Mouse (Mus musculus): ENCODE data around the gene Gm39653.

DNA sequence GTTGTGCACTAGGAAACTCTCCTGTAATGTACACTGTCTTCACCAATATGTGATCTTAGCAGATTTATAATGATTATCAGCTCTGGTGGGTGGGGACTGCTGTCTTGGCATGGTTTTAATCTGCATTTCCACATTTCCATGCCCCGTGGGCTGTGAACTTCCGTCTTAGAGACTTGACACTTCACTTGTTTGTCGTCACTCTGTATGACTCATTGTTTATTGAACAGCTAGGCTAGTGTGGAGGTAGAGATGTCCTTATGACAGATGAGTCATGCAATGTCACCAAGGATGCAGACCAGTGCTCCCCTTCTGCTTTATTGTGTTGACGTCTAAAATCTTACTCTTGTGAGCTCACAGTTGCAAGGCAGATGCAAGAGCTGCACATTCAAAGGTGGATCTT, 48.7 kb upstream of the Gm39653 start:
- no peak for TF ChIP-seq CHD2 (IDR thresholded peaks at IDR 0.05; ENCODE audit: low read depth, low read length)
- no peak for TF ChIP-seq ZC3H11A (IDR thresholded peaks at IDR 0.05; ENCODE audit: borderline replicate concordance, low read depth, low read length)
- TF ChIP-seq MAFK (IDR thresholded peaks at IDR 0.05; ENCODE audit: insufficient read depth, low read depth, low read length) = no peak

All from ES-E14 (cell line).